Mouse (Mus musculus): Measurements from ENCODE around the gene Rin2. TPM values are rescaled to one million over a fixed set of nuclear protein-coding genes. Genes with fewer than 3 reads are reported as not detected.

Gene Rin2
- polyA plus RNA-seq, 1 experiment from 2014 or later = 33.0 TPM

DNA sequence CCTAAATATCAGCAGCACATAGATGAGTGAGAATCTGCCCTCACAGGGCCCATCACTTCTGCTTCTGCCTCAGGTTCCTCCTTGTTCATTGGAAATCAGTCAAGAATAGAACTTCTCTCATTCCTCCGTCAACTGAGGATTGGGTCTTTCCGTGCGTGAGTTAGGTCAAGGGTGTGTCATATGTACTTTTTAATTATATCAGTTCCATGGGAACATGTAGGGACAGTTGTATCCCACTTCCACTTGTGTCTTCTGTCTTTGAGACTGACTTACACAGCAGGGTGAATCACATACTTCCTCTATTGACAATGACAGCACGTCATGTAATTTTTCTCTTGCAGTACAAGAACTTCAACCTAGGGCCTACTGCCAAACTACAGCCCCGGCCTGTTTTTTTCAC, 65.7 kb downstream of the Rin2 start:
- Histone ChIP-seq H3K9me3 (no peaks in the 10 kb centered on the region), H3K4me2 (no peak overlapping the region), H3K27ac (no peak overlapping the region), H3K9ac (no peak overlapping the region), H3K27me3 (no peaks in the 10 kb centered on the region), H3K36me3 (no peaks in the 10 kb centered on the region), H3K4me1 (no peaks in the 10 kb centered on the region), H3K4me3 (no peak overlapping the region)
- WGBS = 93% methylated on average over 5 of the region's 5 CpGs
- no peak for ATAC-seq (ENCODE audit: insufficient number of reproducible peaks, insufficient read depth, low FRiP score, low TSS enrichment, low read depth)

DNA sequence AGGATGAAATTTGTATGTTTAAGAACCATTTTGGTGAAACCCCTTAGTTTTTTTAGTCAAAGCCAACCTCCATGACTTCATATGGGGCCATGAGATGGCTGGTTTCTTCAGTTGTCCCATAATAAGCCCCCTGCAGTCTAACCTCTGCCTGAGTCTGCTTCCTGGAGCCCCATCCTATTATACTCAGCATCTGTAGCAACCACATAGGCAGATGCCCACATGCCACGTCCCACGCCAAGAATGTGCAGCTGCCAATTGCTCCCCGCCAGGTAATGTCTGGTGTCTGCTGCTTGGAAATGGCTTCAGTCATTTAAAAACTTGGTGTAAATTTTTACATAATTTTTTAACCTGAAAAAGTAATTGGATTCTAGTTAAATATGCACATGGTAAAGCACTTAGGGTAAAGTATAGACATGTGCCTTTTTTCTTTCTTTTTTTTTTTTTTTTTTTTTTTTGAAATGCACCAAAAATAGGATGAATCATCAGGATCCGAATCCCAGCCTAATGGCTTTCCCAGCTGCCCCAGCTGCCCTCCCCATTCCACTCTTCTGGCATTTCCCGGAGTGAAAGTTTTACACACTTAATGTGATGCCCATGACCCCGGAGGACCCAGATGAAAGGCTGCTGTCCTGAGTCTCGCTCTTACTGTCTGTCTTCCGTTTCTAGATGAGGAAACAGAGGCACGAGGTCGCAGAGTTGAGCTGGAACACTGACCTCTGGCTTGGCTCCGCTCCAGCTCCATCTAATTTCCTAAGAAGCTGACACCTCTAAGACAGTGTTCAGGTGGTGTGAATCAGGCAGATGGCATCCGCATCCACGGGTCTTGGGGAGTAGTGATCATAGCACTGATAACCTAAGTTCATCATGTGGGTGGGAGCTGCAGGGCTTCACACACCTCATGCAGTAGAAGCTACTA, 68.0 kb downstream of the Rin2 start:
- Histone ChIP-seq H3K27ac (no peak overlapping the region), H3K9me3 (no peaks in the 10 kb centered on the region), H3K4me3 (no peak overlapping the region), H3K27me3 (no peaks in the 10 kb centered on the region), H3K9ac (no peak overlapping the region), H3K4me2 (no peak overlapping the region), H3K4me1 (no peaks in the 10 kb centered on the region), H3K36me3 (no peaks in the 10 kb centered on the region)
- 73% methylated on average over 13 of the region's 13 CpGs for WGBS
- ATAC-seq (ENCODE audit: insufficient number of reproducible peaks, insufficient read depth, low FRiP score, low TSS enrichment, low read depth) = no peak

DNA sequence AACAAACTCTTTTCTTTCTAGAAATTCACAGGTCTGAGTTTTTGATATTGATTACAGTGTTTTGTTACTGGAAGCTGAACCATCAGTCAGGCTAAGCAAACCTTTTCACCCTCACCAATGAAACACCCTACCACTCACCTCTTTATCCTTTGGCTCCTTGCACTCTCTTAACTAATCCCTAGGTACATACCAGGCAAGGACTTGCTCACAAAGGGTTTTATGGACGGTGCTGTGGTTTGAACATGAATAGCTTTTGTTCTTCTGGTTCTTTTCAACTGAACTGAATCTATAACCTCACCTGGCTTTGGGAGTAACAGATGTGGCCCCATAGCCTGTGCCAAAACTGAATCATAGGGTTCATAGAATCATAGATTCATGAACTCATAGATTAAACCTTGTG, 71.4 kb downstream of the Rin2 start:
- Histone ChIP-seq H3K27ac (no peak overlapping the region), H3K4me1 (peaks cover 10% of the 10 kb centered on the region), H3K36me3 (no peaks in the 10 kb centered on the region), H3K9me3 (no peaks in the 10 kb centered on the region), H3K4me2 (no peak overlapping the region), H3K27me3 (no peaks in the 10 kb centered on the region), H3K4me3 (no peak overlapping the region), H3K9ac (no peak overlapping the region)
- WGBS = 67% methylated on average over 1 of the region's 1 CpGs
- no peak for ATAC-seq (ENCODE audit: insufficient number of reproducible peaks, insufficient read depth, low FRiP score, low TSS enrichment, low read depth)

DNA sequence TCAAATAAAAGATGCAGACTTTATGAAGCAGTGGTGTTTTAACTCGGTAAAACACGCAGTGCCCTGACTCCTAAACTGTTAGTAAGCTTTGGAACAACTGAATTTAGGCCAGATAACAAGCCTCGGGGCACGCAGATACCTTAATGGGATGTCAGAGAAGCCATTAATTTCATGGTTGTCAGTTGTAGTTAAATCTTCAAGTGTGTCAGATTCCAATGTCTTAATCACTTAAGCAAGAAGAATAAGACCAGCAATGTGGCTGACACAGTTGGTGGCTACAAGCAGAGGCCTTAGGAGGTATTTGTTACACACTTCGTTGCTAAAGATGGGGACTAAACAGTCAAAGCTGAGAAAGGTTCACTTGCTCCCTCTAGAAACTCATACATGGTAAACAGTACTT, 74.6 kb downstream of the Rin2 start:
- peaks cover 10% of the 10 kb centered on the region for H3K4me1 ChIP-seq
- WGBS = 18% methylated on average over 5 of the region's 5 CpGs
- ATAC-seq (ENCODE audit: insufficient number of reproducible peaks, insufficient read depth, low FRiP score, low TSS enrichment, low read depth) = no peak
- H3K9ac ChIP-seq = no peak overlapping the region
- no peaks in the 10 kb centered on the region for H3K9me3 ChIP-seq
- no peak overlapping the region for H3K4me3 ChIP-seq
- no peaks in the 10 kb centered on the region for H3K36me3 ChIP-seq
- no peaks in the 10 kb centered on the region for H3K27me3 ChIP-seq
- no peak overlapping the region for H3K4me2 ChIP-seq
- H3K27ac ChIP-seq = no peak overlapping the region

DNA sequence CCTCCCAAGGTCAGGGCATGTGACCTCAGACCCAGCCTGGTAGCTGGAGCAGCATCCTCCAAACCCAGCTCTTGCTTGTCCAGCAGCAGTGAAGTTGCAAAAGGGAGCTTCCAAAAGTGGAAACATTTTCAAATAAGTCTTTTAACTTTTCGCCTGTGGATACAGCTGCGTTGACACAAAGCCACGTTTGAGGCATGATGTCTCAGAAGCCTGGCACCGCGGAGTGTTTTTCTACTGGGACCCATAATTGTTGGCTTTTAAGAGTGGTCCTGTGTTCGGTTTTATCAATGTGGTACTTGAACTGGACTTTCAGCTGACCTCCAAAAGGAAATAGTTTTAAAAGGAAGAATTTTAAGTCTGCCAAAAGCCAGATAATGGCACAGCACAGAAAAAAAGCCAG, 77.6 kb downstream of the Rin2 start:
- no peak overlapping the region for H3K9ac ChIP-seq
- no peak overlapping the region for H3K4me3 ChIP-seq
- H3K9me3 ChIP-seq = no peaks in the 10 kb centered on the region
- peaks cover 18% of the 10 kb centered on the region for H3K4me1 ChIP-seq
- H3K4me2 ChIP-seq = no peak overlapping the region
- H3K27ac ChIP-seq = no peak overlapping the region
- no peak for ATAC-seq (ENCODE audit: insufficient number of reproducible peaks, insufficient read depth, low FRiP score, low TSS enrichment, low read depth)
- no peaks in the 10 kb centered on the region for H3K36me3 ChIP-seq
- 69% methylated on average over 6 of the region's 6 CpGs for WGBS
- no peaks in the 10 kb centered on the region for H3K27me3 ChIP-seq

DNA sequence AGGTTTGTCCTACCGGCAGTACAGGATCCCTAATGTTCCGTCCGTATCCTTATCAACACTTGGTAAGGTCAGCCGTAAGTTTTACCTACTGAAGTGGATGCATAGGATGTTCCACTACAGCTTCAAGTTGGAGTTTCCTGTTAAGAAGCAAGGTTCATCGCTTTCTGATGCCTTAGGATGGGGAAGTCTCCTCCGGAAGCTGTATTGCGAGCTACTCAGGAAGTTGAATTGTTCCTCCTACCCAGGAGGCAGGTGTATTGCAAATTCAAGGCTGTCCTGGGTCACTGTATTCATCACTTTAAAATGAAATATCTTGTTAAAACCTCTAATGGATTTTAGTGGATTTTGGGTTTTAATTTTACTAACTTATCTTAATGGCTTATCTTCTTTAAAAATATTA, 79.0 kb downstream of the Rin2 start:
- ATAC-seq (ENCODE audit: insufficient number of reproducible peaks, insufficient read depth, low FRiP score, low TSS enrichment, low read depth) = no peak
- H3K4me2 ChIP-seq = no peak overlapping the region
- no peak overlapping the region for H3K27ac ChIP-seq
- no peak overlapping the region for H3K4me3 ChIP-seq
- H3K9ac ChIP-seq = no peak overlapping the region
- WGBS = 81% methylated on average over 7 of the region's 7 CpGs
- H3K4me1 ChIP-seq = peaks cover 18% of the 10 kb centered on the region
- no peaks in the 10 kb centered on the region for H3K36me3 ChIP-seq
- H3K9me3 ChIP-seq = no peaks in the 10 kb centered on the region
- H3K27me3 ChIP-seq = no peaks in the 10 kb centered on the region

DNA sequence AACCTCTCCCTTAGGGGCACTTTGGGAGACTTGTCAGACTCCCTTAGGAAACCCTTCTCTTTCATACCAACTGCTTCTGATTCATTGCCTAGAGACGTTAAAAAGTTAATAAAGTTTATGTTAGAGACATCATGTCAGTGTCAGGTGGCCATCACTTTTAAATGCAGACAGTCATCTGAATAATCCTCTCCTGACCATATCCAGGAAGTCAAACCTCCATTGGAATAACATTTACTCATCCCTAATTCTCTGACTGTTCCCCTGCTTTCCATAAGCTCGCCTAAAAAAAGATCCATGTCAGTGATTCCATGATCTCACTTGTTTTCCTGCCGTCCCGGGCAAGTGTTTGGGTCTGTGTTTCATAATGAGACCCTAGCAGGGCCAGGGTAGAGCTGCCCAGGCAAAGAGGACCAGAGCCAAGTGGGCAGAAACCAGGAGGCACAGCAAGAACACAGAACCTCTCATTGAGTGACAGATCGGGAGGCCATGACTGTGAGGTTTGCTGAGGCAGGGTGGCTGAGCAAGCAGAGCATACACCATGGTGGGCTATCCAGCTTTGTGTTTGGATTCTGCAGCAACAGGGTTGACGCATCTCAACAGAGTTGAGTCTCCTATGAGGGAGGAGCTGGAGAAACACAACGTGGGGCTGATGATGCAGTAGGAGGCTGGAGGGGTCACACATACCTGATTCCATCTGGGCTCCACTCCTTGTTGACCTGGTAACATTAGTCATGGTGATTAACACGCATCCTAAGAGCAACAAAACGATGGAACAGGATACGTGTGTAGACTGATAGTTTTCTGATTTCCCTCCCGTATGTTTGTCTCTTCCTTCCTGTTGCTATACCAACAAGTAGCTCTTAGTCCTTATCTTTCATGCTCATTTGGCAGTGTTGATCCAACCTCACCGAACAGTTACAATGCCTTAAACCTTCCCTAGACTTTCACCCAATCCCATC, 81.1 kb downstream of the Rin2 start:
- ATAC-seq (ENCODE audit: insufficient number of reproducible peaks, insufficient read depth, low FRiP score, low TSS enrichment, low read depth) = no peak
- Histone ChIP-seq H3K36me3 (no peaks in the 10 kb centered on the region), H3K9ac (no peak overlapping the region), H3K4me1 (peaks cover 20% of the 10 kb centered on the region), H3K4me2 (no peak overlapping the region), H3K4me3 (no peak overlapping the region), H3K9me3 (no peaks in the 10 kb centered on the region), H3K27me3 (no peaks in the 10 kb centered on the region), H3K27ac (no peak overlapping the region)
- 65% methylated on average over 12 of the region's 12 CpGs for WGBS

DNA sequence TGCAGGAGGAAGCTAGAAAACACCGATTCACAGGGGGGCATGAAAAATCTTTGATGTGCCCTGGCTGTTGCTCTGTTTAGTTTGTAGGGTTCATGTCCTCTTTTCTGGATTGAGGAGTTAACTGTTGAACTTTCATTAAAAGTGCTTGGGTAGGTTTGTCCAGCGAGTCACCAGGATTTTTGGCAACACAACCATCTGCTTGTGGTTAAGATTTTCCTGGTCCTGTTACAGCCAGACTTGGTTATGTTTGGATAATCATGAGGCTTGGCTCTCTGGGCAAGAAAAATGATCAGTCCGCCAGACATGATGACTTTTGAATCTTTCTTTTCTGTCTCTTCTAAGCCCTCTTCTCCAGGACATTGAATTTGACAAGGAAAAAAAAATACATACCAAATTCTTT, 85.1 kb downstream of the Rin2 start:
- Histone ChIP-seq H3K27ac (no peak overlapping the region), H3K27me3 (no peaks in the 10 kb centered on the region), H3K4me3 (no peak overlapping the region), H3K4me1 (peaks cover 23% of the 10 kb centered on the region), H3K4me2 (no peak overlapping the region), H3K9ac (no peak overlapping the region), H3K9me3 (no peaks in the 10 kb centered on the region), H3K36me3 (no peaks in the 10 kb centered on the region)
- 34% methylated on average over 3 of the region's 3 CpGs for WGBS
- no peak for ATAC-seq (ENCODE audit: insufficient number of reproducible peaks, insufficient read depth, low FRiP score, low TSS enrichment, low read depth)

DNA sequence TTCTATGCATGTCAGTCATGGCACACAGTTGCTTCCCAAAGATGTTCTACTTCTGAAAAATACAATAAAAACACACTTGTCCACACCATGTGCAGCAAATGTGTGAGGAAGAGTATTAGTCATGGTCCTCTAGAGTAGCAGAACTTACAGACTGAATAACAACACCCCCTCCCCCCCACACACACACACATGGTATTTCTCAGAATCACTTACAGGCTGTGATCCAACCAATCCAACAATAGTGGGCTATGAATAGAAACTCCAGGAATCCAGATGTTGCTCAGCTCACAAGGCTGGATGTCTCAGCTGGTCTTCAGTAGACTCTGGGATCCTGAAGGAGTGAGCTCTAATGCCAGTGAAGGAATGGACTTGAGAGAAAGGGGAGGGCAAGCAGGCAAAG, 86.4 kb downstream of the Rin2 start:
- no peak for ATAC-seq (ENCODE audit: insufficient number of reproducible peaks, insufficient read depth, low FRiP score, low TSS enrichment, low read depth)
- Histone ChIP-seq H3K27me3 (no peaks in the 10 kb centered on the region), H3K36me3 (no peaks in the 10 kb centered on the region), H3K27ac (no peak overlapping the region), H3K9ac (no peak overlapping the region), H3K9me3 (no peaks in the 10 kb centered on the region), H3K4me1 (peaks cover 17% of the 10 kb centered on the region), H3K4me2 (no peak overlapping the region), H3K4me3 (no peak overlapping the region)

DNA sequence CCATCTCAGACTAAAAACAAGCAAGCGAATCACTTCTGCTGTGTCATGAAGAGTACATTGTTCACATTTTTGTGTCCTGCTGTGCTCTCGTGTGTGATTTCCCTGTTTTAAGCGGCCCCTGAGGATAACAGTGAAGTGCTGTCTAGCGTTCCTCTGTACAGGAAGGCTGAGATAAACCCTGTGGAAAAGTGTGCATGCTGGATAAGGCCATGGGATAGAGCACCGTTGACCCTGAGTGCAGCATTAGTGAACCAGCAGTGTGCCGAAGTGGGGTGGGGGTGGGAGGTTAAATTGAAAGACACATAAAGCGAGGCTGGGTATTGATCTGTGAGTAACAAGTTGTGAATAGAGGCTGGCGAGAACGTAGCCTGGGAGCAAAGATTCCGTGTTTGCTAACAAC, 94.9 kb downstream of the Rin2 start:
- Histone ChIP-seq H3K36me3 (no peaks in the 10 kb centered on the region), H3K27ac (no peak overlapping the region), H3K4me2 (no peak overlapping the region), H3K9ac (no peak overlapping the region), H3K27me3 (0 out of 2 replicates have a peak, but pooled peaks cover 3% of the 10 kb centered on the region), H3K9me3 (no peaks in the 10 kb centered on the region), H3K4me1 (peaks cover 17% of the 10 kb centered on the region), H3K4me3 (no peak overlapping the region)
- WGBS = 50% methylated on average over 10 of the region's 10 CpGs
- no peak for ATAC-seq (ENCODE audit: insufficient number of reproducible peaks, insufficient read depth, low FRiP score, low TSS enrichment, low read depth)

DNA sequence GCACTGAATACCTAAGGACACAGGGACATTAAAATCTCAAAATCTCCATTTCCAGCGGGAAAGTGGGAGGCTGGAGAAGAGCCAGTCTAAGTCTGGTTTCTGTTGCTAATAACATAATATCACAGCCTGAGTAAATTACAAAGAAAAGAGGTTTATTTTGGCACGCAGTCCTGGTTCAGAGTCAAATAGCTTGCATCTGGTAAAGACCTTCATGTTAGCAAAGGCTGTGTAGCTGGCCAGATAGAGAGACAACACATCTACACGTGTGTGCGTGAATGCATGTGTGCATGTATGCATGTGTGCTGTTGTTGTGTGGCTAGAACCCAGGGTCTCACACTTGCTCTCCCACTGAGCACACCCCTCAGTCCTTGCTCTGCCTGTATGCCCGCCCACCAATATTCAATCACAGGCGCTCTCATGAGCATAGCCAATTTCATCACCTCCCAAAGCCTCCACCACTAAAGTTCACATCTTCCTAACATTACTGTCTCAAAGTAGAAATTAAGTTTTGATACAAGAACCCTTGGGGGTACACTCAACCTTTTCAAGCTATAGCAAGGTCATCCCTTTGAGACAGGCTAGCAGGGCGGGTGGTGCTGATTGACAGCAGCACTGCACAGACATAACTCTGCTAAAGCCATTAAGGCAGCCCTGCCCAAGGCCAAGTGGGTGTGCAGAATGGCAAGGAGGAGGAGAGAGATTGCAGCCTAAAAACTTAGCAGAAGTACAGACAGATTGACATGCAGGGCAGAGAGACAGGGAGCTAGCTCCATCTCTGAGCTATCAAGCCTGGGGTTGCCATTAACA, 95.9 kb downstream of the Rin2 start:
- Histone ChIP-seq H3K4me2 (no peak overlapping the region), H3K9ac (no peak overlapping the region), H3K4me1 (peaks cover 17% of the 10 kb centered on the region), H3K27me3 (0 out of 2 replicates have a peak, but pooled peaks cover 3% of the 10 kb centered on the region), H3K36me3 (no peaks in the 10 kb centered on the region), H3K4me3 (no peak overlapping the region), H3K9me3 (no peaks in the 10 kb centered on the region), H3K27ac (0 out of 2 replicates have a peak overlapping the region, but pooled peaks have one; percentile 12)
- no peak for ATAC-seq (ENCODE audit: insufficient number of reproducible peaks, insufficient read depth, low FRiP score, low TSS enrichment, low read depth)
- WGBS = 59% methylated on average over 7 of the region's 7 CpGs

Measured in embryonic facial prominence, embryonic 13.5 days (tissue).